Mouse (Mus musculus) G1E (cell line): ENCODE results near the gene Gadd45b. TPM values are rescaled to one million over a fixed set of nuclear protein-coding genes. Genes with fewer than 3 reads are reported as not detected.

Source experiments
- ATAC-seq: 2 replicates; pipeline ENCODE4 v1.8.0; 2016; ENCODE audit warnings: mild to moderate bottlenecking; ENCODE audit not compliant: insufficient number of reproducible peaks, poor library complexity, low FRiP score, severe bottlenecking; ENCODE audit errors: extremely low read depth
- DNase-seq: peaks from one replicate; pipeline ENCODE4 v3.0.0; 2012; ENCODE audit warnings: low spot score
- H3K27me3 ChIP-seq: 2 replicates; pipeline ENCODE4 v1.6.1; 2012; ENCODE audit warnings: mild to moderate bottlenecking, low read length, inconsistent platforms; ENCODE audit not compliant: insufficient read depth
- H3K36me3 ChIP-seq: replicated peaks from 2 replicates; pipeline ENCODE3; 2012; ENCODE audit warnings: mild to moderate bottlenecking, inconsistent platforms
- H3K4me1 ChIP-seq: 2 replicates; pipeline ENCODE4 v1.6.1; 2012; ENCODE audit warnings: low read depth, low read length, inconsistent platforms, mixed read lengths; ENCODE audit not compliant: insufficient read depth
- H3K4me3 ChIP-seq: 2 replicates; pipeline ENCODE4 v1.5.1; 2012; ENCODE audit warnings: low read depth, mild to moderate bottlenecking, inconsistent platforms, low read length, moderate library complexity, mixed read lengths
- H3K9me3 ChIP-seq: replicated peaks from 2 replicates; pipeline ENCODE4 v1.6.1; 2012; ENCODE audit warnings: inconsistent platforms
- CTCF ChIP-seq: IDR thresholded peaks from 2 replicates; pipeline ENCODE4 v1.5.1; 2012; ENCODE audit warnings: low read depth, low read length, inconsistent platforms, mixed read lengths
- GATA1 ChIP-seq: IDR thresholded peaks from 2 replicates; pipeline ENCODE4 v1.6.1; 2012; ENCODE audit warnings: borderline replicate concordance, low read length, inconsistent platforms, mixed read lengths
- GATA2 ChIP-seq: IDR thresholded peaks from 2 replicates; pipeline ENCODE4 v1.6.1; 2012; ENCODE audit warnings: low read depth, low read length, inconsistent platforms, borderline replicate concordance
- POLR2AphosphoS5 ChIP-seq: IDR thresholded peaks from 2 replicates; pipeline ENCODE4 v1.6.1; 2012; ENCODE audit warnings: low read depth, low read length, inconsistent platforms; ENCODE audit not compliant: insufficient replicate concordance
- TAL1 ChIP-seq: conservative IDR thresholded peaks from 2 replicates; pipeline ENCODE4 v1.6.1; 2012; ENCODE audit warnings: low read depth, low read length, inconsistent platforms, mixed read lengths
- polyA plus RNA-seq: library from polyadenylated mRNA; stranded (reverse); fragments of >175 nt; gene quantifications from 2 replicates; pipeline ENCODE4 v1.2.3, GENCODE M21; 2012
- total RNA-seq, 2 experiments: library from RNA; stranded (forward) in 1 of 2; stranded (reverse) in 1 of 2; fragments of 200-1000 nt in 1 of 2; fragments of >200 nt in 1 of 2; fragmentation: Nextera tagmentation in 1 of 2; gene quantifications; 2 replicates each; pipeline ENCODE4 v1.2.3; 2014 to 2017

Gadd45b gene
- total RNA-seq (2014; fragmentation: Nextera tagmentation) (2.1 and 5.7 TPM in 2 replicates), total RNA-seq (2017) (1.1 and 1.9 TPM in 2 replicates), polyA plus RNA-seq (2.8 and 3.7 TPM in 2 replicates)

- Histone ChIP-seq H3K4me1 (peaks cover 58% of the 10 kb centered on the region), H3K9me3 (no peaks in the 10 kb centered on the region), H3K4me3 (peak within 1 kb of the TSS; percentile 77), H3K36me3 (no peaks in the 10 kb centered on the region), H3K27me3 (peaks cover 50% of the 10 kb centered on the region)
- ATAC-seq: peak; percentile 96
- DNase-seq: peak; percentile 100
- TF ChIP-seq TAL1: no peak
- no peak for TF ChIP-seq GATA2
- peak; percentile 0; the same call in 1 of the 2 replicates for TF ChIP-seq CTCF
- TF ChIP-seq POLR2AphosphoS5: peak; percentile 83; the same call in 1 of the 2 replicates
- no peak for TF ChIP-seq GATA1
Measured at GRCm38 (mm10) chr10:80929299-80930226, at the start of gene Gadd45b. TSS of gene Gadd45b (plus strand) at chr10:80930073.

GRCm38 (mm10) chr10:80880131-80880641 is 49.7 kb upstream of the Gadd45b start:
- H3K9me3 ChIP-seq: no peaks in the 10 kb centered on the region
- peak; percentile 43 for ATAC-seq
- peak; percentile 96 for TF ChIP-seq CTCF
- no peak for TF ChIP-seq GATA2
- H3K4me3 ChIP-seq: no peak overlapping the region; the same call in 1 of the 2 replicates
- peaks cover 38% of the 10 kb centered on the region for H3K27me3 ChIP-seq
- no peaks in the 10 kb centered on the region for H3K36me3 ChIP-seq
- peak; percentile 71 for DNase-seq
- H3K4me1 ChIP-seq: peaks cover 38% of the 10 kb centered on the region

GRCm38 (mm10) chr10:80880901-80881300 is 49.0 kb upstream of the Gadd45b start:
- Histone ChIP-seq H3K9me3 (no peaks in the 10 kb centered on the region), H3K36me3 (no peaks in the 10 kb centered on the region), H3K27me3 (peaks cover 45% of the 10 kb centered on the region), H3K4me1 (peaks cover 38% of the 10 kb centered on the region), H3K4me3 (no peak overlapping the region)
- TF ChIP-seq GATA2 (no peak), TAL1 (no peak), CTCF (no peak), GATA1 (no peak), POLR2AphosphoS5 (no peak)
- DNase-seq (no peak), ATAC-seq (no peak)

GRCm38 (mm10) chr10:80881301-80881700 is 48.6 kb upstream of the Gadd45b start:
- peaks cover 34% of the 10 kb centered on the region for H3K4me1 ChIP-seq
- no peaks in the 10 kb centered on the region for H3K9me3 ChIP-seq
- no peak overlapping the region for H3K4me3 ChIP-seq
- ATAC-seq: no peak
- peaks cover 49% of the 10 kb centered on the region for H3K27me3 ChIP-seq
- TF ChIP-seq CTCF: peak; percentile 88
- TF ChIP-seq GATA1: no peak
- no peak for TF ChIP-seq GATA2
- DNase-seq: no peak
- H3K36me3 ChIP-seq: no peaks in the 10 kb centered on the region

- DNase-seq: no peak
- no peak for ATAC-seq
Measured at GRCm38 (mm10) chr10:80887181-80887580, 42.7 kb upstream of the Gadd45b start.

GRCm38 (mm10) chr10:80895100-80895499 is 34.8 kb upstream of the Gadd45b start:
- DNase-seq (no peak), ATAC-seq (no peak)
- peaks cover 29% of the 10 kb centered on the region for H3K27me3 ChIP-seq
- no peak for TF ChIP-seq TAL1
- peak; percentile 24; the same call in 1 of the 2 replicates for TF ChIP-seq POLR2AphosphoS5
- no peak for TF ChIP-seq GATA2
- H3K36me3 ChIP-seq: peaks cover 39% of the 10 kb centered on the region
- H3K9me3 ChIP-seq: peaks cover 5% of the 10 kb centered on the region; the same call in 1 of the 2 replicates
- H3K4me3 ChIP-seq: no peak overlapping the region
- peaks cover 33% of the 10 kb centered on the region for H3K4me1 ChIP-seq

More at GRCm38 (mm10) chr10:80887181-80887580, 42.7 kb upstream of the Gadd45b start:
- Histone ChIP-seq H3K27me3 (peaks cover 65% of the 10 kb centered on the region), H3K9me3 (peaks cover 3% of the 10 kb centered on the region; the same call in 1 of the 2 replicates), H3K36me3 (no peaks in the 10 kb centered on the region), H3K4me1 (peaks cover 8% of the 10 kb centered on the region), H3K4me3 (no peak overlapping the region)
- TF ChIP-seq GATA1 (no peak), POLR2AphosphoS5 (no peak), GATA2 (no peak), TAL1 (no peak), CTCF (no peak)
